ENCODE assay signal across 14 mouse cellular contexts in genomic region chr3:45645856-45646450, GRCm38 (mm10).
"Had no signal": no experiment of that assay in that cellular context is flagged by ENCODE, and none has a peak within 500 bp of the region (broad histone marks: within the 10 kb centered on the region; RNA-seq: fewer than 3 reads in every experiment).

No protein-coding gene starts in this region.

- H3K27me3 ChIP-seq: limb, embryonic 15.5 days; liver, embryonic 13.5 days; lung, embryonic 15.5 days; megakaryocyte, embryonic 14.5 days; midbrain, embryonic 12.5 days had no signal

- ATAC-seq: liver, postnatal 0 days; midbrain, embryonic 16.5 days had no signal

- H3K4me3 ChIP-seq: limb, embryonic 15.5 days; liver, embryonic 13.5 days; lung, embryonic 15.5 days; megakaryocyte, embryonic 14.5 days; midbrain, embryonic 12.5 days had no signal

- H3K36me3 ChIP-seq: limb, embryonic 15.5 days; liver, embryonic 13.5 days; lung, embryonic 15.5 days; midbrain, embryonic 12.5 days had no signal

- H3K9me3 ChIP-seq: limb, embryonic 15.5 days; liver, embryonic 13.5 days; lung, embryonic 15.5 days; megakaryocyte, embryonic 14.5 days; midbrain, embryonic 12.5 days had no signal

- H3K9ac ChIP-seq: limb, embryonic 15.5 days; liver, embryonic 13.5 days; liver, postnatal 0 days; lung, embryonic 15.5 days; midbrain, embryonic 12.5 days had no signal

- H3K4me1 ChIP-seq: limb, embryonic 15.5 days; liver, embryonic 13.5 days; lung, embryonic 15.5 days; megakaryocyte, embryonic 14.5 days; midbrain, embryonic 12.5 days had no signal

- H3K4me2 ChIP-seq: limb, embryonic 15.5 days; liver, embryonic 13.5 days; lung, embryonic 15.5 days; midbrain, embryonic 12.5 days had no signal

- H3K27ac ChIP-seq: limb, embryonic 15.5 days; liver, embryonic 13.5 days; lung, embryonic 15.5 days; macrophage; midbrain, embryonic 12.5 days had no signal

- DNase-seq: kidney, adult 11 months; kidney, adult 9 months; kidney, postnatal 36 days; left cerebral cortex, postnatal 4 days; liver, embryonic 13.5 days; liver, postnatal 0 days; lung, postnatal 14 days; thymus, postnatal 36 days had no signal
